Mouse (Mus musculus) kidney, adult 2 months (tissue): Measurements from ENCODE around the gene Rnf216. TPM values are rescaled to one million over a fixed set of nuclear protein-coding genes. Genes with fewer than 3 reads are reported as not detected.

Experiments
- DNase-seq: peaks from one replicate; pipeline ENCODE4 v3.0.0; 2021
- H3K27ac ChIP-seq: fragments of 200-500 bp; 2 replicates; pipeline ENCODE4 v1.5.1; 2012; ENCODE audit warnings: low read depth, low read length, control low read depth, inconsistent platforms; ENCODE audit not compliant: insufficient read depth
- H3K27me3 ChIP-seq: fragments of 200-500 bp; replicated peaks from 2 replicates; pipeline ENCODE4 v1.6.1; 2012; ENCODE audit warnings: mild to moderate bottlenecking, moderate library complexity, low read length, inconsistent platforms; ENCODE audit not compliant: control insufficient read depth, insufficient read depth
- H3K36me3 ChIP-seq: fragments of 200-500 bp; 2 replicates; pipeline ENCODE4 v1.6.1; 2012; ENCODE audit warnings: mild to moderate bottlenecking, moderate library complexity, low read length, inconsistent platforms; ENCODE audit not compliant: control insufficient read depth, insufficient read depth
- H3K4me1 ChIP-seq: fragments of 200-500 bp; 2 replicates; pipeline ENCODE4 v1.6.1; 2011; ENCODE audit warnings: low read length; ENCODE audit not compliant: control insufficient read depth, insufficient read depth
- H3K4me3 ChIP-seq: fragments of 200-500 bp; 2 replicates; pipeline ENCODE4 v1.5.1; 2011; ENCODE audit warnings: mild to moderate bottlenecking, low read depth, low read length, control low read depth; ENCODE audit not compliant: insufficient read depth
- CTCF ChIP-seq: fragments of 200-500 bp; conservative IDR thresholded peaks from 2 replicates; pipeline ENCODE4 v1.5.1; 2011; ENCODE audit warnings: low read depth, mild to moderate bottlenecking, control low read depth, low read length, moderate library complexity, mixed read lengths; ENCODE audit not compliant: insufficient read depth, insufficient read length
- POLR2A ChIP-seq: fragments of 200-500 bp; IDR thresholded peaks from one replicate; pipeline ENCODE4 v1.6.1; 2011; ENCODE audit warnings: low read depth, low read length, control low read depth
- WGBS: fragments of 180-500 bp; shearing (Covaris S2); methylation state at CpG from one replicate; pipeline ENCODE4 v1.1.7; 2018; 5-methylcytosine and 5-hydroxymethylcytosine counted together
- polyA plus RNA-seq: library from polyadenylated mRNA; depleted of rRNA; stranded (reverse); fragments of >200 nt; gene quantifications from 2 replicates; pipeline ENCODE4 v1.2.3, GENCODE M21; 2012

The Rnf216 gene
- polyA plus RNA-seq, 1 experiment, result 22.7 TPM

GRCm38 (mm10) chr5:143022956-143023355 lies 89.8 kb downstream of the Rnf216 start:
- peaks cover 5% of the 10 kb centered on the region for H3K36me3 ChIP-seq
- WGBS, result 93% methylated on average over 1 of the region's 1 CpGs
- H3K4me3 ChIP-seq, result no peak overlapping the region
- no peaks in the 10 kb centered on the region for H3K27me3 ChIP-seq
- TF ChIP-seq CTCF, result no peak
- TF ChIP-seq POLR2A, result no peak
- H3K4me1 ChIP-seq, result no peaks in the 10 kb centered on the region
- H3K27ac ChIP-seq, result no peak overlapping the region
- no peak for DNase-seq

- Histone ChIP-seq H3K36me3 (peaks cover 9% of the 10 kb centered on the region), H3K27me3 (no peaks in the 10 kb centered on the region), H3K27ac (peak overlapping the region; percentile 74), H3K4me3 (no peak overlapping the region), H3K4me1 (no peaks in the 10 kb centered on the region)
- 60% methylated on average over 5 of the region's 5 CpGs for WGBS
- no peak for TF ChIP-seq CTCF
- no peak for TF ChIP-seq POLR2A
- peak; percentile 59 for DNase-seq
These were observed 95.4 kb downstream of the Rnf216 start for GRCm38 (mm10) chr5:143017401-143017800.

GRCm38 (mm10) chr5:143009383-143009782 lies 103.4 kb downstream of the Rnf216 start:
- WGBS, result 71% methylated on average over 11 of the region's 11 CpGs
- Histone ChIP-seq H3K27me3 (no peaks in the 10 kb centered on the region), H3K4me1 (no peaks in the 10 kb centered on the region), H3K36me3 (peaks cover 4% of the 10 kb centered on the region; the same call in 1 of the 2 replicates), H3K4me3 (no peak overlapping the region), H3K27ac (no peak overlapping the region)
- TF ChIP-seq CTCF (no peak), POLR2A (no peak)
- no peak for DNase-seq

GRCm38 (mm10) chr5:143000654-143001500 lies 111.9 kb downstream of the Rnf216 start:
- H3K4me1 ChIP-seq, result no peaks in the 10 kb centered on the region
- no peaks in the 10 kb centered on the region for H3K27me3 ChIP-seq
- no peak for TF ChIP-seq POLR2A
- no peak for TF ChIP-seq CTCF
- peak overlapping the region; percentile 75 for H3K27ac ChIP-seq
- no peak overlapping the region for H3K4me3 ChIP-seq
- 47% methylated on average over 9 of the region's 9 CpGs for WGBS
- no peaks in the 10 kb centered on the region for H3K36me3 ChIP-seq
- DNase-seq, result peak; percentile 10

GRCm38 (mm10) chr5:143000091-143000490 lies 112.7 kb downstream of the Rnf216 start:
- DNase-seq, result no peak
- Histone ChIP-seq H3K4me3 (no peak overlapping the region), H3K36me3 (no peaks in the 10 kb centered on the region), H3K27ac (peak overlapping the region; percentile 7; the same call in 1 of the 2 replicates), H3K4me1 (no peaks in the 10 kb centered on the region), H3K27me3 (no peaks in the 10 kb centered on the region)
- 43% methylated on average over 4 of the region's 4 CpGs for WGBS
- TF ChIP-seq CTCF, result no peak
- TF ChIP-seq POLR2A, result no peak

GRCm38 (mm10) chr5:142998171-142998570 lies 114.6 kb downstream of the Rnf216 start:
- TF ChIP-seq POLR2A, result no peak
- no peak for TF ChIP-seq CTCF
- Histone ChIP-seq H3K27me3 (no peaks in the 10 kb centered on the region), H3K4me1 (no peaks in the 10 kb centered on the region), H3K27ac (peak overlapping the region; percentile 58), H3K36me3 (no peaks in the 10 kb centered on the region), H3K4me3 (no peak overlapping the region)
- 36% methylated on average over 2 of the region's 2 CpGs for WGBS
- peak; percentile 74 for DNase-seq

- H3K27ac ChIP-seq, result peak overlapping the region; percentile 58
- DNase-seq, result no peak
- WGBS, result 51% methylated on average over 9 of the region's 9 CpGs
- no peaks in the 10 kb centered on the region for H3K4me1 ChIP-seq
- H3K36me3 ChIP-seq, result no peaks in the 10 kb centered on the region
- no peaks in the 10 kb centered on the region for H3K27me3 ChIP-seq
- H3K4me3 ChIP-seq, result no peak overlapping the region
- TF ChIP-seq POLR2A (no peak), CTCF (no peak)
These were observed 115.3 kb downstream of the Rnf216 start for GRCm38 (mm10) chr5:142997526-142997925.
